Mouse (Mus musculus) right cerebral cortex, adult 2 months (tissue): ENCODE data around the gene Larp4b.

Experiments used
- DNase-seq, 2 experiments: peaks; one replicate each; pipeline ENCODE4 v3.0.0; 2021 to 2022; ENCODE audit warnings: low spot score in 2 of 2

Gene Larp4b

GRCm38 (mm10) chr13:9122045-9122444, 28.4 kb downstream of the Larp4b start:
- DNase-seq: no peak

- no peak for DNase-seq
Observed at GRCm38 (mm10) chr13:9125193-9125592, 31.5 kb downstream of the Larp4b start.

GRCm38 (mm10) chr13:9127715-9128114, 34.0 kb downstream of the Larp4b start:
- DNase-seq: no peak

- no peak for DNase-seq
Observed at GRCm38 (mm10) chr13:9128707-9129314, 35.1 kb downstream of the Larp4b start.

- DNase-seq: no peak
Observed at GRCm38 (mm10) chr13:9134421-9134820, 40.7 kb downstream of the Larp4b start.

GRCm38 (mm10) chr13:9136088-9136487, 42.4 kb downstream of the Larp4b start:
- no peak for DNase-seq

- DNase-seq: peak; percentile 54 to 55
Observed at GRCm38 (mm10) chr13:9136733-9137132, 43.1 kb downstream of the Larp4b start.

GRCm38 (mm10) chr13:9139466-9139991, 45.8 kb downstream of the Larp4b start:
- no peak for DNase-seq

- DNase-seq: peak in 1 of 2 experiments; percentile 44
Observed at GRCm38 (mm10) chr13:9140204-9140603, 46.5 kb downstream of the Larp4b start.

- no peak for DNase-seq
Observed at GRCm38 (mm10) chr13:9142371-9142770, 48.7 kb downstream of the Larp4b start.

- no peak for DNase-seq
Observed at GRCm38 (mm10) chr13:9148830-9149229, 55.1 kb downstream of the Larp4b start.

GRCm38 (mm10) chr13:9149473-9150217, 56.0 kb downstream of the Larp4b start:
- no peak for DNase-seq

GRCm38 (mm10) chr13:9151100-9151499, 57.4 kb downstream of the Larp4b start:
- DNase-seq: no peak

- no peak for DNase-seq
Observed at GRCm38 (mm10) chr13:9151619-9152018, 57.9 kb downstream of the Larp4b start.

- no peak for DNase-seq
Observed at GRCm38 (mm10) chr13:9152267-9152666, 58.6 kb downstream of the Larp4b start.

GRCm38 (mm10) chr13:9153803-9154202, 60.1 kb downstream of the Larp4b start:
- no peak for DNase-seq

GRCm38 (mm10) chr13:9159282-9159681, 65.6 kb downstream of the Larp4b start:
- no peak for DNase-seq

GRCm38 (mm10) chr13:9162888-9163287, 69.2 kb downstream of the Larp4b start:
- DNase-seq: no peak

GRCm38 (mm10) chr13:9167842-9168241, 74.2 kb downstream of the Larp4b start:
- DNase-seq: no peak

GRCm38 (mm10) chr13:9169616-9170015, 75.9 kb downstream of the Larp4b start:
- no peak for DNase-seq

GRCm38 (mm10) chr13:9170726-9171125, 77.0 kb downstream of the Larp4b start:
- no peak for DNase-seq

GRCm38 (mm10) chr13:9173414-9173813, 79.7 kb downstream of the Larp4b start:
- no peak for DNase-seq

GRCm38 (mm10) chr13:9175171-9175570, 81.5 kb downstream of the Larp4b start:
- no peak for DNase-seq
